Mouse (Mus musculus): ENCODE data around the gene Prss28. TPM values are rescaled to one million over a fixed set of nuclear protein-coding genes. Genes with fewer than 3 reads are reported as not detected.

Prss28 gene
- polyA plus RNA-seq, 1 experiment: not detected

DNA sequence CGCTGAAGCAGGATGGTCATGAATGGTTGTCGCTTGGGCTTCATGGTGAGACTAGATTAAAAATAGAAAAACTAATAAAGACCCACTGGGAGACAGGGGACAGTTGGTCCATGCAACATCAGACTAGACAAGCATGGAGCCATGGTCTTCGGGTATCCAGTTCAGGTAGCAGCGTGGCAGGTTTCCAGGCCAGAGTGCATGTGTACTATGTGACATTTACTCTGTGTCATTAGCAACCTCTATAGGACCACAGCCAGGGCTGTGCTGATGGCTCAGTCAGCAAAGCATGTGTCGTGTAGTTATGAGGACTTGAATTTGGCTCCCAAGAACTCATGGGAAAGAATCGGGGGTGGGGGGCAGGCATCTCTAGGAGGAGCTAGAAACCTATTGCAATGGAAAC, 31.6 kb downstream of the Prss28 start:
- H3K36me3 ChIP-seq (ENCODE audit: control insufficient read depth, insufficient read depth, low read length): no peaks in the 10 kb centered on the region
- H3K4me1 ChIP-seq (ENCODE audit: control insufficient read depth, insufficient read depth, low read length): no peaks in the 10 kb centered on the region
- TF ChIP-seq POLR2A (IDR thresholded peaks at IDR 0.05; ENCODE audit: control insufficient read depth, low read depth, low read length) (no peak), CTCF (IDR thresholded peaks at IDR 0.05; ENCODE audit: control insufficient read depth, insufficient read depth, insufficient replicate concordance, low read depth, low read length) (no peak)
- no peak overlapping the region for H3K27ac ChIP-seq (ENCODE audit: control insufficient read depth, insufficient read depth, low read depth, low read length)
- H3K27me3 ChIP-seq (ENCODE audit: control insufficient read depth, insufficient read depth, low read length): no peaks in the 10 kb centered on the region
- no peak overlapping the region for H3K4me3 ChIP-seq (ENCODE audit: control insufficient read depth, low read depth, low read length)

DNA sequence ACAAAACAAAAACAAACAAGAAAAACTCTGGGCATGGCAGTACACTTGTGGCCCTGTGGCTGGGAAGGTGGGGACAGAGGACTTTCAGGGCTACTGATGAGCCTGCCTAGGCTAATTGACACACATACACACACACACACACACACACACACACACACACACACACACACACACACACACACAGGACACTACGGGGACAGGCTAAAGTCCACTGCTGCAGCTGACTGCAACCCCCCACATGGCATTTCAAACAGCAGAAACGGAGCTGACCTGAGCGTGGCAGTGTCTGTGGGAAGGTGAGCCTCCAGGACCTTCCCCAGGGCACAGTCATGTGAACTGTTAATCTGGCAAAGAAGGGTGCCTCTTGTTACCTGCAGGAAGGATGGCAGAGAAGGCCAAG, 33.0 kb downstream of the Prss28 start:
- no peak overlapping the region for H3K4me3 ChIP-seq (ENCODE audit: control insufficient read depth, low read depth, low read length)
- TF ChIP-seq CTCF (IDR thresholded peaks at IDR 0.05; ENCODE audit: control insufficient read depth, insufficient read depth, insufficient replicate concordance, low read depth, low read length) (no peak), POLR2A (IDR thresholded peaks at IDR 0.05; ENCODE audit: control insufficient read depth, low read depth, low read length) (no peak)
- H3K27ac ChIP-seq (ENCODE audit: control insufficient read depth, insufficient read depth, low read depth, low read length): no peak overlapping the region
- no peaks in the 10 kb centered on the region for H3K27me3 ChIP-seq (ENCODE audit: control insufficient read depth, insufficient read depth, low read length)
- H3K4me1 ChIP-seq (ENCODE audit: control insufficient read depth, insufficient read depth, low read length): no peaks in the 10 kb centered on the region
- no peaks in the 10 kb centered on the region for H3K36me3 ChIP-seq (ENCODE audit: control insufficient read depth, insufficient read depth, low read length)

DNA sequence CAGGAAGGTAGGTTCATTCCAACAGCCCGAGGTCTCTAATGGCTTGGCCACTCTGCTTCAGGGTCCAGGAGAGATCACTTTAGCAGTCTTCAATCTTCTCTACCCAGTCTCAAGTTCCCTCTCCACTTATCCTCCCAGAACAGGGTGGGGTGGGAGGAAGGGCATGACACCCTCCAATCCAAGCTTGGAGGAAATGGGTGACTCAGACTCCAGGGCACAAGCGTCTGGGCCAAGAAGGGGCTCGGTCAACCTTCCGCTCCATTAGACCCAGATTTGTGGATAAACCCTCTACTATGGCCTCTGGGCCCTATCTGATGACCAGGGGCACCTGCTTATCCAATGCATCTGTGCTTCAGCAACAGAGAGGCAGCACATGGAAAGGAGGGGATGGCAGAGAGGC, 37.0 kb downstream of the Prss28 start, which contains the start of gene Tpsab1:
Gene Tpsab1 (minus strand): TSS at position 101 of the 400 bp plus-strand sequence.
- no peaks in the 10 kb centered on the region for H3K36me3 ChIP-seq (ENCODE audit: control insufficient read depth, insufficient read depth, low read length)
- H3K27me3 ChIP-seq (ENCODE audit: control insufficient read depth, insufficient read depth, low read length): no peaks in the 10 kb centered on the region
- no peak within 1 kb of the TSS for H3K27ac ChIP-seq (ENCODE audit: control insufficient read depth, insufficient read depth, low read depth, low read length)
- TF ChIP-seq CTCF (IDR thresholded peaks at IDR 0.05; ENCODE audit: control insufficient read depth, insufficient read depth, insufficient replicate concordance, low read depth, low read length): no peak
- no peak for TF ChIP-seq POLR2A (IDR thresholded peaks at IDR 0.05; ENCODE audit: control insufficient read depth, low read depth, low read length)
- no peak within 1 kb of the TSS for H3K4me3 ChIP-seq (ENCODE audit: control insufficient read depth, low read depth, low read length)
- H3K4me1 ChIP-seq (ENCODE audit: control insufficient read depth, insufficient read depth, low read length): no peaks in the 10 kb centered on the region

DNA sequence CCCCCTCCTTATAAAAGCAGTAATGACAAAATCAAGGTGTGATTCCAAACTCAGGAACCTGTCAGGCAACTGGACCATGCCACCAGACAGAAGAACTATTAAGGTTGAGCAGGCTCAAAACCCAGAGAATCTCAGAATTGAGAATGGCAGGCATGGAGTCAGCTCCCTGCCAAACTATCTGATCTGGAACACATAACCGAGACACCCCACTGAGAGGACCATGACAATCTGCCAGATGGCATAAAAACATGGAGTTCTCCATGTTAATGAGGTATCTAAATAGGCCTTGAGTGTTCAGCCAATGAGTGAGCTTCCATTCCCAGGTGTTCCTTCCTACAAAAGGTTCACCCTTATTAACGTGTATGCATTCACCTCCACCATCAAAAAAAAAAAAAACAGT, 52.8 kb downstream of the Prss28 start:
- TF ChIP-seq POLR2A (IDR thresholded peaks at IDR 0.05; ENCODE audit: control insufficient read depth, low read depth, low read length): no peak
- TF ChIP-seq CTCF (IDR thresholded peaks at IDR 0.05; ENCODE audit: control insufficient read depth, insufficient read depth, insufficient replicate concordance, low read depth, low read length): no peak
- Histone ChIP-seq H3K4me1 (ENCODE audit: control insufficient read depth, insufficient read depth, low read length) (no peaks in the 10 kb centered on the region), H3K36me3 (ENCODE audit: control insufficient read depth, insufficient read depth, low read length) (no peaks in the 10 kb centered on the region), H3K27me3 (ENCODE audit: control insufficient read depth, insufficient read depth, low read length) (no peaks in the 10 kb centered on the region), H3K4me3 (ENCODE audit: control insufficient read depth, low read depth, low read length) (no peak overlapping the region), H3K27ac (ENCODE audit: control insufficient read depth, insufficient read depth, low read depth, low read length) (no peak overlapping the region)

Other genes starting within 250 kb of the Prss28 start
- gene Tmem204, start 225.1 kb upstream of the Prss28 start, polyA plus RNA-seq (2012; rRNA removed): 4.1 and 5.2 TPM in 2 replicates
- 5.4 and 7.0 TPM in 2 replicates for gene Telo2, start 192.7 kb upstream of the Prss28 start, polyA plus RNA-seq (2012; rRNA removed)
- gene Ptx4, start 187.9 kb upstream of the Prss28 start, polyA plus RNA-seq (2012; rRNA removed): 0.23 and 0.40 TPM in 2 replicates
- 14.1 and 14.8 TPM in 2 replicates for gene Clcn7, start 175.3 kb upstream of the Prss28 start, polyA plus RNA-seq (2012; rRNA removed)
- 22.6 and 23.5 TPM in 2 replicates for gene Ccdc154, start 146.2 kb upstream of the Prss28 start, polyA plus RNA-seq (2012; rRNA removed)
- gene Gm38655, start 133.2 kb upstream of the Prss28 start, polyA plus RNA-seq (2012; rRNA removed): 0.36 and 0.83 TPM in 2 replicates
- gene BC003965, start 124.1 kb upstream of the Prss28 start, polyA plus RNA-seq (2012; rRNA removed): 4.6 and 5.0 TPM in 2 replicates
- gene Unkl, start 120.2 kb upstream of the Prss28 start, polyA plus RNA-seq (2012; rRNA removed): 11.2 and 11.7 TPM in 2 replicates
- gene Gnptg, start 68.5 kb upstream of the Prss28 start, polyA plus RNA-seq (2012; rRNA removed): 20.2 and 24.5 TPM in 2 replicates
- 17.5 and 18.1 TPM in 2 replicates for gene Tsr3, start 68.5 kb upstream of the Prss28 start, polyA plus RNA-seq (2012; rRNA removed)
- gene Baiap3, start 52.3 kb upstream of the Prss28 start, polyA plus RNA-seq (2012; rRNA removed): 2.9 and 3.8 TPM in 2 replicates
- gene Ube2i, start 34.0 kb upstream of the Prss28 start, polyA plus RNA-seq (2012; rRNA removed): 226 and 232 TPM in 2 replicates
- gene Prss34, start 10.3 kb upstream of the Prss28 start, polyA plus RNA-seq (2012; rRNA removed): 0.11 TPM in 1 of 2 replicates, not detected in the other
- gene Prss29, start 10.0 kb downstream of the Prss28 start, polyA plus RNA-seq (2012; rRNA removed): not detected in 2 replicates
- 0.20 and 0.26 TPM in 2 replicates for gene Tpsab1, start 36.9 kb downstream of the Prss28 start, polyA plus RNA-seq (2012; rRNA removed)
- gene Tpsb2, start 57.7 kb downstream of the Prss28 start, polyA plus RNA-seq (2012; rRNA removed): 0.10 and 0.61 TPM in 2 replicates
- not detected in 2 replicates for gene Tpsg1, start 60.6 kb downstream of the Prss28 start, polyA plus RNA-seq (2012; rRNA removed)
- gene Cacna1h, start 125.1 kb downstream of the Prss28 start, polyA plus RNA-seq (2012; rRNA removed): 78.4 and 84.0 TPM in 2 replicates
- gene Tekt4, start 146.0 kb downstream of the Prss28 start, polyA plus RNA-seq (2012; rRNA removed): 341 and 400 TPM in 2 replicates
- gene Sstr5, start 188.6 kb downstream of the Prss28 start, polyA plus RNA-seq (2012; rRNA removed): 0.04 and 0.05 TPM in 2 replicates

Data from testis, adult 2 months (tissue).